Mouse (Mus musculus): ENCODE measurements around the gene Ostf1. TPM values are rescaled to one million over a fixed set of nuclear protein-coding genes. Genes with fewer than 3 reads are reported as not detected.

The Ostf1 gene
- 36.8 and 37.6 TPM in 2 replicates for polyA plus RNA-seq (2014; fragmentation: Nextera tagmentation; extraction: Ambion mirVana)

DNA sequence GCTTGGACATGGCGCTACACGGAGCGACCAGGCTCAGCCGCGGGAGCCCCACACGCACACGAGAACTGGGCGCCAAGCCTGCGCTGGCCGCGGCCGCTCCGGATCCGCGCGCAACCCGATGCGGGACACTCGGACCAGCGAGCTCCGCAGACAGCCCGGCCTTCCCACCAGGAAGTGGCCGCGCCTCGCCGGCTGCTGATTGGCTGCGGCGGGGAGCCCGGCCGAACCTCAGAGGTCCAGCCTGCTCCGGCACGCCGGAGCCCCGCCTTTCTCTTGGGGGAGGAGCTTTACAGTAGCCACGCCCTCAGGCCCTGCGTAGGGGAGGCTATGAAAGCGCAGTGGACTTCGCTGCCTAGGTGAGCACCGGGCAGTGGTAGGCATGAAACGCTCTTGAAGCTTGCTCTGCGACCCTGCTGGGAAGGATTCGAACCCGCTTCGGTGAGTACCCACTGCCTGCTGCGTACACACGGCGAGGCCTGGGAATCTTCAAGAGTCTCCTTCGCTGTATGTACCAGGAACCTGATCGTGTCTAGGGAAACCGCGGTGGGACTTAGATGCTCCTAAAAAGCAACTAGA lies at the start of gene Ostf1, which contains the start of gene Nmrk1:
Ostf1 (minus strand) TSS at position 180 of the 576 bp plus-strand sequence.
Nmrk1 (plus strand) TSS at position 307 of the 576 bp plus-strand sequence.
- under 1% methylated on average over 51 of the region's 51 CpGs for WGBS
- H3K27me3 ChIP-seq (ENCODE audit: control insufficient read depth, insufficient read depth, low read length), result no peaks in the 10 kb centered on the region

DNA sequence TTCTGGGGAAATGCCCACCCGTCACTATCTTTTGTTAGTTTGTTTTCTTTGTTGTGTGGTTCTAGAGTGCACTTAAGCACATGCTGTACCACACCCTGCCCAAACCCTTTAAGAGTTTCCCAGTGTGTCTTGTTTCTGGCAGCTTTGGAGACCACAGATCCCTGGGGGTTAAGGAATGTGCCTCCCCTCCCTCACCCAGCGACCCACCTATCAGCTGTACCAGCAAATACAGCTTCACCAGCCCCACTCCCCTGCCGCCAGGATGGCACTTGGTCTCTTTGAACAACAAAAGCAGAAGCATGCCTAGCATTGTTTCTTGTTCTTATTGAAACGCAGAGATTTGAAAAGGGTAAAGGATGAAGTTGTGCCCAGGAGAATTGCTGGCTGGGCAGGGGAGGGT lies 41.5 kb upstream of the Ostf1 start:
- DNase-seq (ENCODE audit: low spot score), result no peak
- Histone ChIP-seq H3K27me3 (ENCODE audit: control insufficient read depth, insufficient read depth, low read length) (no peaks in the 10 kb centered on the region), H3K4me1 (replicated peaks; ENCODE audit: control insufficient read depth, insufficient read depth, low read length) (peaks cover 7% of the 10 kb centered on the region; the same call in 1 of the 2 replicates), H3K36me3 (ENCODE audit: control insufficient read depth, insufficient read depth, low read length) (no peaks in the 10 kb centered on the region), H3K9ac (ENCODE audit: low read length) (no peak overlapping the region; the same call in 1 of the 2 replicates), H3K4me2 (ENCODE audit: low read depth, low read length, severe bottlenecking) (peak overlapping the region; percentile 60), H3K27ac (ENCODE audit: low read depth, low read length) (no peak overlapping the region), H3K4me3 (ENCODE audit: low read depth, low read length) (no peak overlapping the region), H3K9me3 (ENCODE audit: control insufficient read depth, low read length) (no peaks in the 10 kb centered on the region)
- ATAC-seq (replicated peaks; ENCODE audit: low FRiP score), result no peak
- 11% methylated on average over 4 of the region's 4 CpGs for WGBS

More for the DNA sequence above, at the start of gene Ostf1, which contains the start of gene Nmrk1:
- Histone ChIP-seq H3K27ac (ENCODE audit: low read depth, low read length) (no peak within 1 kb of the TSS), H3K36me3 (ENCODE audit: control insufficient read depth, insufficient read depth, low read length) (no peaks in the 10 kb centered on the region), H3K4me1 (replicated peaks; ENCODE audit: control insufficient read depth, insufficient read depth, low read length) (no peaks in the 10 kb centered on the region), H3K9me3 (ENCODE audit: control insufficient read depth, low read length) (no peaks in the 10 kb centered on the region), H3K4me3 (ENCODE audit: low read depth, low read length) (peak within 1 kb of the TSS; percentile 60), H3K9ac (ENCODE audit: low read length) (peak within 1 kb of the TSS; percentile 51), H3K4me2 (ENCODE audit: low read depth, low read length, severe bottlenecking) (peak within 1 kb of the TSS; percentile 91)
- peak; percentile 97 for DNase-seq (ENCODE audit: low spot score)
- ATAC-seq (replicated peaks; ENCODE audit: low FRiP score), result peak; percentile 99

DNA sequence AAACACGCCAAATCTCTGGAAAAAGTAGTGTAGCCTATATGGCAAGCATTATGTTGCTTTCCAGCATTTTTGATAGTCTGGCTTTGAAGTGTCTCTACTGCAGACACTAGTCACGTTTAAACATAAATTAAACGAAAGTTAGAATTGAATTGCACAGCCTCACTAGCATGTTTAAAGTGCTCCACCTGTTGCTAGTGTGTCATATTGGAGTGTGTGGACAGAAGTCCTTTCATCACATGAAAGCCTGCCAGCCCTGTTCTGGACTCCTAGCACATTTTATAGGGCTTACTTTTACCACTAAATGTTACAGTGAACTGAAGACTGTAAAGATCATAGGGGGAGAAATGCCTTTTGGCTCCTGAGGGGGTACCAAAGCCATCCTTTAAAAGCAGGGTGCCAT lies 40.9 kb upstream of the Ostf1 start:
- H3K9ac ChIP-seq (ENCODE audit: low read length), result no peak overlapping the region; the same call in 1 of the 2 replicates
- WGBS, result 68% methylated on average over 3 of the region's 3 CpGs
- H3K36me3 ChIP-seq (ENCODE audit: control insufficient read depth, insufficient read depth, low read length), result no peaks in the 10 kb centered on the region
- no peak for DNase-seq (ENCODE audit: low spot score)
- peak overlapping the region; percentile 60; the same call in 1 of the 2 replicates for H3K4me2 ChIP-seq (ENCODE audit: low read depth, low read length, severe bottlenecking)
- ATAC-seq (replicated peaks; ENCODE audit: low FRiP score), result no peak
- H3K27me3 ChIP-seq (ENCODE audit: control insufficient read depth, insufficient read depth, low read length), result no peaks in the 10 kb centered on the region
- peaks cover 7% of the 10 kb centered on the region; the same call in 1 of the 2 replicates for H3K4me1 ChIP-seq (replicated peaks; ENCODE audit: control insufficient read depth, insufficient read depth, low read length)
- H3K9me3 ChIP-seq (ENCODE audit: control insufficient read depth, low read length), result no peaks in the 10 kb centered on the region
- no peak overlapping the region for H3K27ac ChIP-seq (ENCODE audit: low read depth, low read length)
- peak overlapping the region; percentile 75; the same call in 1 of the 2 replicates for H3K4me3 ChIP-seq (ENCODE audit: low read depth, low read length)

- Histone ChIP-seq H3K36me3 (ENCODE audit: control insufficient read depth, insufficient read depth, low read length) (no peaks in the 10 kb centered on the region), H3K9ac (ENCODE audit: low read length) (peak overlapping the region; percentile 78), H3K9me3 (ENCODE audit: control insufficient read depth, low read length) (no peaks in the 10 kb centered on the region), H3K4me2 (ENCODE audit: low read depth, low read length, severe bottlenecking) (peak overlapping the region; percentile 60), H3K27ac (ENCODE audit: low read depth, low read length) (peak overlapping the region; percentile 34; the same call in 1 of the 2 replicates), H3K4me1 (replicated peaks; ENCODE audit: control insufficient read depth, insufficient read depth, low read length) (peaks cover 7% of the 10 kb centered on the region; the same call in 1 of the 2 replicates), H3K4me3 (ENCODE audit: low read depth, low read length) (peak overlapping the region; percentile 75), H3K27me3 (ENCODE audit: control insufficient read depth, insufficient read depth, low read length) (no peaks in the 10 kb centered on the region)
- WGBS, result under 1% methylated on average over 48 of the region's 64 CpGs
- peak; percentile 75 for DNase-seq (ENCODE audit: low spot score)
- peak; percentile 68 for ATAC-seq (replicated peaks; ENCODE audit: low FRiP score)
Observed at GRCm38 (mm10) chr19:18671056-18671741, 39.6 kb upstream of the Ostf1 start.

DNA sequence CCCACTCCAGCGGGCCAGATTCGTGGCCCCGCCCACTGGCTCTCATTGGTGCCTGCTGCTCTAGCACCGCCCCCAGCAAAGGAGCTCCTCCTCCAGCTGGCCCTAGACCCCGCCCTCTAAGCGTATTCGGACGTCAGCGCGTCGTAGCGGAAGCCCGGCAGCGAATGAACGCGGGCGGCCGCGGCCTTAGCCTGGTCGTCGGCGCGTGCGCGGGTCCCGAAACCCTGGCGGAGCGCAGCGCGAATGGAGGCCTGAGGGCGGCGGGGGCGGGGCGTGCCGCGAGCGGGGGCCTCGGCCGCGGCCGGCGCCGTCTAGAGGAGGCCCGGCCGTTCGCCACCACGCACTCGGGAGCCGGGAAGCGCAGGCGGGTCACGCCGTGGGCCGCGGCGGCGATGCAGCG lies 39.0 kb upstream of the Ostf1 start, which contains the start of gene Carnmt1:
Carnmt1 (plus strand) TSS at position 157 of the 400 bp plus-strand sequence.
- Histone ChIP-seq H3K4me1 (replicated peaks; ENCODE audit: control insufficient read depth, insufficient read depth, low read length) (peaks cover 7% of the 10 kb centered on the region; the same call in 1 of the 2 replicates), H3K9me3 (ENCODE audit: control insufficient read depth, low read length) (no peaks in the 10 kb centered on the region), H3K36me3 (ENCODE audit: control insufficient read depth, insufficient read depth, low read length) (no peaks in the 10 kb centered on the region), H3K4me3 (ENCODE audit: low read depth, low read length) (peak within 1 kb of the TSS; percentile 75), H3K4me2 (ENCODE audit: low read depth, low read length, severe bottlenecking) (peak within 1 kb of the TSS; percentile 60), H3K9ac (ENCODE audit: low read length) (peak within 1 kb of the TSS; percentile 78), H3K27me3 (ENCODE audit: control insufficient read depth, insufficient read depth, low read length) (no peaks in the 10 kb centered on the region), H3K27ac (ENCODE audit: low read depth, low read length) (peak within 1 kb of the TSS; percentile 34; the same call in 1 of the 2 replicates)
- DNase-seq (ENCODE audit: low spot score), result peak; percentile 99
- ATAC-seq (replicated peaks; ENCODE audit: low FRiP score), result peak; percentile 99
- under 1% methylated on average over 45 of the region's 58 CpGs for WGBS

DNA sequence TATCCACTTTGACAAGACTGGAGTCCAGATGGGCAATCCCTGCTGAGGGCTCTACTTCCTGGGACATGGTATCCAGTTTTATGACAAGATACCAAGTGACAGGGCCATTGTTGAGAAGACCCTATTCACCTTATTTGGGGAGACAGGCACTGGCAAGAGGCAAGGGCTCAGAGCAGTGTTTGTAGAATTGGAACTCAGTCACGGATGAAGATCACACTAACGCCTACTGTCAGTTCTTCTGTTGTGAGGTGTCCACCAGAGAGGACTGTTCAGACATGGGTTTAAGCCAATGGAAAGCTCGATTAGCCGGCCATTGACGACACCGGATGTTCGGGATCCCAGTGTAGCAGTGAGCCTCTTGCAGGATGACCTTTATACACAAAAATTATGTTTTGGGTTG lies 37.9 kb upstream of the Ostf1 start:
- DNase-seq (ENCODE audit: low spot score) (no peak), ATAC-seq (replicated peaks; ENCODE audit: low FRiP score) (no peak)
- Histone ChIP-seq H3K4me1 (replicated peaks; ENCODE audit: control insufficient read depth, insufficient read depth, low read length) (peaks cover 7% of the 10 kb centered on the region; the same call in 1 of the 2 replicates), H3K4me3 (ENCODE audit: low read depth, low read length) (no peak overlapping the region), H3K9me3 (ENCODE audit: control insufficient read depth, low read length) (no peaks in the 10 kb centered on the region), H3K27me3 (ENCODE audit: control insufficient read depth, insufficient read depth, low read length) (no peaks in the 10 kb centered on the region), H3K4me2 (ENCODE audit: low read depth, low read length, severe bottlenecking) (no peak overlapping the region), H3K36me3 (ENCODE audit: control insufficient read depth, insufficient read depth, low read length) (no peaks in the 10 kb centered on the region), H3K27ac (ENCODE audit: low read depth, low read length) (no peak overlapping the region), H3K9ac (ENCODE audit: low read length) (no peak overlapping the region)
- WGBS, result 89% methylated on average over 7 of the region's 7 CpGs

- Histone ChIP-seq H3K9me3 (ENCODE audit: control insufficient read depth, low read length) (no peaks in the 10 kb centered on the region), H3K4me2 (ENCODE audit: low read depth, low read length, severe bottlenecking) (no peak overlapping the region), H3K27ac (ENCODE audit: low read depth, low read length) (no peak overlapping the region), H3K36me3 (ENCODE audit: control insufficient read depth, insufficient read depth, low read length) (no peaks in the 10 kb centered on the region), H3K27me3 (ENCODE audit: control insufficient read depth, insufficient read depth, low read length) (no peaks in the 10 kb centered on the region), H3K9ac (ENCODE audit: low read length) (no peak overlapping the region), H3K4me1 (replicated peaks; ENCODE audit: control insufficient read depth, insufficient read depth, low read length) (no peaks in the 10 kb centered on the region), H3K4me3 (ENCODE audit: low read depth, low read length) (no peak overlapping the region)
- ATAC-seq (replicated peaks; ENCODE audit: low FRiP score) (no peak), DNase-seq (ENCODE audit: low spot score) (no peak)
- 88% methylated on average over 7 of the region's 7 CpGs for WGBS
Observed at GRCm38 (mm10) chr19:18666966-18667365, 35.3 kb upstream of the Ostf1 start.

DNA sequence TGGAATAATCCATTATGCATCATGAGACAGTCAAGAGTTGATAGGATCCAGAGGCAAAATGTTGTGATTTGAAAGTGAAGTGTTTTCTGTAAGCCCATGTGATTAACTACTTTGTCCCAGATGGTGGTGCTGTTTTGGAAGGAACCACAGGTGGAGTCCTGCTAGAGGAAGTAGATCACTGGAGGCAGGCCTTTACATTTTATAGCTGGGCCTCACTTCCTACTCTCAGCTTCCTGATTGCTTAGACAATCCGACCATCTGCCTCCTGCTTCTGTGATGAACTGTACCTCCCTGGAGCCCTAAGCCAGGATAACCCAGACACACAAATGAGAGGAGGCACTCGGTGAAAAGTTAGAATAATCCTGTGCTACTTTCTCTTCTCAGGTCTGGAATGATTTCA lies 32.3 kb upstream of the Ostf1 start:
- H3K27me3 ChIP-seq (ENCODE audit: control insufficient read depth, insufficient read depth, low read length), result no peaks in the 10 kb centered on the region
- H3K4me1 ChIP-seq (replicated peaks; ENCODE audit: control insufficient read depth, insufficient read depth, low read length), result no peaks in the 10 kb centered on the region
- ATAC-seq (replicated peaks; ENCODE audit: low FRiP score) (no peak), DNase-seq (ENCODE audit: low spot score) (no peak)
- H3K4me3 ChIP-seq (ENCODE audit: low read depth, low read length), result no peak overlapping the region
- H3K36me3 ChIP-seq (ENCODE audit: control insufficient read depth, insufficient read depth, low read length), result no peaks in the 10 kb centered on the region
- H3K27ac ChIP-seq (ENCODE audit: low read depth, low read length), result no peak overlapping the region
- no peak overlapping the region for H3K4me2 ChIP-seq (ENCODE audit: low read depth, low read length, severe bottlenecking)
- H3K9me3 ChIP-seq (ENCODE audit: control insufficient read depth, low read length), result no peaks in the 10 kb centered on the region
- H3K9ac ChIP-seq (ENCODE audit: low read length), result no peak overlapping the region
- WGBS, result 73% methylated on average over 2 of the region's 2 CpGs
